Mouse (Mus musculus): ENCODE results near the gene Plagl2.

DNA sequence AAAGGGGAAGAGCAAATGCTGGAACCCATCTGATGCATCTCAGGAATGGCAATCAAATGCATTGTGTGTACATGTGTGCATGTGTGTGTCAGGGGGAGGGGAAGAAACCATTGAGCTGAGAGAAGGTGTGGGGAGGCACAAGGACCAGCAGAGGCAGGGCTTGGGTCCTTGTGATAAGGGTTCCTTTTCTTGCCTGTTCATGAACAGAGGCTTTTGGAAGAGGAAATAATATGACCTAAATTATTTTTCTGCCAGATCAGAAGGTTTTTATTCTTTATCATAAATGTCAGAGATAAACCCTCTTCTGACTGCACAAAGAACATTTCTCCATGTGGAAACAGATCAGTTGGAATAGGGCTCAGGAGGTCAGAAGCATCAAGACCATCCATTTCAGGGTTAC, 19.1 kb downstream of the Plagl2 start:
- TF ChIP-seq JUND (conservative IDR thresholded peaks at IDR 0.05; ENCODE audit: low read depth, low read length) (no peak), USF2 (conservative IDR thresholded peaks at IDR 0.05; ENCODE audit: low read depth, low read length) (no peak), POLR2AphosphoS2 (IDR thresholded peaks at IDR 0.05; ENCODE audit: low read depth, low read length) (no peak), CTCF (conservative IDR thresholded peaks at IDR 0.05 in 1 of 2, IDR thresholded peaks at IDR 0.05 in 1 of 2; ENCODE audit: low read depth in 2 of 2, low read length in 2 of 2) (no peak), MAZ (IDR thresholded peaks at IDR 0.05; ENCODE audit: low read depth, low read length) (no peak), JUN (IDR thresholded peaks at IDR 0.05; ENCODE audit: insufficient read depth, low read depth, low read length) (no peak)
